Mouse (Mus musculus): ENCODE data around the gene Calm2.
A peak's percentile ranks its signal among the peaks of the same experiment; 100 is the strongest.

Calm2 gene

GRCm38 (mm10) chr17:87446767-87447611 is at the start of gene Calm2:
Calm2 (minus strand) TSS chr17:87446935.
- ATAC-seq (ENCODE audit: low TSS enrichment): peak; percentile 68

GRCm38 (mm10) chr17:87495504-87495903 is 48.8 kb upstream of the Calm2 start:
- no peak for ATAC-seq (ENCODE audit: low TSS enrichment)

- ATAC-seq (ENCODE audit: low TSS enrichment): no peak
Observed at GRCm38 (mm10) chr17:87494310-87494709, 47.6 kb upstream of the Calm2 start.

GRCm38 (mm10) chr17:87492286-87492685 is 45.6 kb upstream of the Calm2 start:
- peak; percentile 89 for ATAC-seq (ENCODE audit: low TSS enrichment)

- ATAC-seq (ENCODE audit: low TSS enrichment): no peak
Observed at GRCm38 (mm10) chr17:87490295-87490694, 43.6 kb upstream of the Calm2 start.

- no peak for ATAC-seq (ENCODE audit: low TSS enrichment)
Observed at GRCm38 (mm10) chr17:87485751-87486150, 39.0 kb upstream of the Calm2 start.

- no peak for ATAC-seq (ENCODE audit: low TSS enrichment)
Observed at GRCm38 (mm10) chr17:87482867-87483266, 36.1 kb upstream of the Calm2 start.

GRCm38 (mm10) chr17:87478569-87478968 is 31.8 kb upstream of the Calm2 start:
- ATAC-seq (ENCODE audit: low TSS enrichment): 0 out of 2 replicates have a peak, but pooled peaks have one; percentile 5

GRCm38 (mm10) chr17:87477611-87478010 is 30.9 kb upstream of the Calm2 start:
- ATAC-seq (ENCODE audit: low TSS enrichment): peak; percentile 45

- peak; percentile 8; the same call in 1 of the 2 replicates for ATAC-seq (ENCODE audit: low TSS enrichment)
Observed at GRCm38 (mm10) chr17:87475356-87475755, 28.6 kb upstream of the Calm2 start.

- no peak for ATAC-seq (ENCODE audit: low TSS enrichment)
Observed at GRCm38 (mm10) chr17:87474501-87474795, 27.7 kb upstream of the Calm2 start.

GRCm38 (mm10) chr17:87473736-87474500 is 27.2 kb upstream of the Calm2 start:
- ATAC-seq (ENCODE audit: low TSS enrichment): peak; percentile 45

- ATAC-seq (ENCODE audit: low TSS enrichment): peak; percentile 47
Observed at GRCm38 (mm10) chr17:87473441-87473735, 26.7 kb upstream of the Calm2 start.

GRCm38 (mm10) chr17:87472879-87473278 is 26.1 kb upstream of the Calm2 start:
- ATAC-seq (ENCODE audit: low TSS enrichment): no peak

GRCm38 (mm10) chr17:87471661-87472060 is 24.9 kb upstream of the Calm2 start:
- no peak for ATAC-seq (ENCODE audit: low TSS enrichment)

- no peak for ATAC-seq (ENCODE audit: low TSS enrichment)
Observed at GRCm38 (mm10) chr17:87470797-87471196, 24.1 kb upstream of the Calm2 start.

GRCm38 (mm10) chr17:87470282-87470681 is 23.5 kb upstream of the Calm2 start:
- ATAC-seq (ENCODE audit: low TSS enrichment): no peak

GRCm38 (mm10) chr17:87469428-87469827 is 22.7 kb upstream of the Calm2 start:
- no peak for ATAC-seq (ENCODE audit: low TSS enrichment)

GRCm38 (mm10) chr17:87468616-87469015 is 21.9 kb upstream of the Calm2 start:
- ATAC-seq (ENCODE audit: low TSS enrichment): peak; percentile 81

- 0 out of 2 replicates have a peak, but pooled peaks have one; percentile 24 for ATAC-seq (ENCODE audit: low TSS enrichment)
Observed at GRCm38 (mm10) chr17:87461499-87461896, 14.8 kb upstream of the Calm2 start.

GRCm38 (mm10) chr17:87460669-87461498 is 14.1 kb upstream of the Calm2 start:
- ATAC-seq (ENCODE audit: low TSS enrichment): peak; percentile 12; the same call in 1 of the 2 replicates
